Mouse (Mus musculus): Measurements from ENCODE around the gene Nphp3. TPM values are rescaled to one million over a fixed set of nuclear protein-coding genes. Genes with fewer than 3 reads are reported as not detected.
A peak's percentile ranks its signal among the peaks of the same experiment; 100 is the strongest.

Gene Nphp3
- polyA plus RNA-seq, 1 experiment from 2014 or later, result 5.4 TPM

DNA sequence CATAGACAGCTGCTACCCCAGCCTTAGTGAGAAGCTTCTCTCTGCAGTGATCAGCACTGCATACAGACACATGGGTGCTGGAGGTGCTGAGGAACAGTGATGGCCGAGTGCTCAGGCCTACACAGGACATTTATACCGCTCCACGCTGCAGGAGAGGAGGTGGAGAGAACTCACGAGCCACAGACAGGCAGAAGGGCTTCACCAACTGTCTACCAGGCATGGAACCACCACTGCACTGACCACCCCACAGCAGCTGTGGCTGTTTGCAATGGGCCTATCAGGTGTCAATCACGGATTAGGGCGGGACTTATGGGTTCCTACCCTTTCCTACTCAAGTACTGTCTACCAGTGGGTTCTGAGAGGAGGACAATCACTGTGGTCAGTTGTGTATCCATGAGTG, 48.7 kb downstream of the Nphp3 start:
- peaks cover 13% of the 10 kb centered on the region for H3K36me3 ChIP-seq (ENCODE audit: control insufficient read depth, insufficient read depth, low read length)
- no peak overlapping the region for H3K4me3 ChIP-seq (ENCODE audit: low read depth, low read length)
- H3K4me1 ChIP-seq (ENCODE audit: control insufficient read depth, insufficient read depth, low read length), result no peaks in the 10 kb centered on the region
- H3K9me3 ChIP-seq (ENCODE audit: control insufficient read depth, low read length), result no peaks in the 10 kb centered on the region
- H3K9ac ChIP-seq (ENCODE audit: low read length), result no peak overlapping the region
- no peaks in the 10 kb centered on the region for H3K27me3 ChIP-seq (ENCODE audit: control insufficient read depth, insufficient read depth, low read length)
- ATAC-seq (ENCODE audit: insufficient read depth, low FRiP score, low TSS enrichment) (no peak), DNase-seq (ENCODE audit: low spot score) (no peak)
- no peak overlapping the region for H3K27ac ChIP-seq (ENCODE audit: low read depth, low read length)
- H3K4me2 ChIP-seq (ENCODE audit: low read depth), result no peak overlapping the region
- 95% methylated on average over 6 of the region's 6 CpGs for WGBS

DNA sequence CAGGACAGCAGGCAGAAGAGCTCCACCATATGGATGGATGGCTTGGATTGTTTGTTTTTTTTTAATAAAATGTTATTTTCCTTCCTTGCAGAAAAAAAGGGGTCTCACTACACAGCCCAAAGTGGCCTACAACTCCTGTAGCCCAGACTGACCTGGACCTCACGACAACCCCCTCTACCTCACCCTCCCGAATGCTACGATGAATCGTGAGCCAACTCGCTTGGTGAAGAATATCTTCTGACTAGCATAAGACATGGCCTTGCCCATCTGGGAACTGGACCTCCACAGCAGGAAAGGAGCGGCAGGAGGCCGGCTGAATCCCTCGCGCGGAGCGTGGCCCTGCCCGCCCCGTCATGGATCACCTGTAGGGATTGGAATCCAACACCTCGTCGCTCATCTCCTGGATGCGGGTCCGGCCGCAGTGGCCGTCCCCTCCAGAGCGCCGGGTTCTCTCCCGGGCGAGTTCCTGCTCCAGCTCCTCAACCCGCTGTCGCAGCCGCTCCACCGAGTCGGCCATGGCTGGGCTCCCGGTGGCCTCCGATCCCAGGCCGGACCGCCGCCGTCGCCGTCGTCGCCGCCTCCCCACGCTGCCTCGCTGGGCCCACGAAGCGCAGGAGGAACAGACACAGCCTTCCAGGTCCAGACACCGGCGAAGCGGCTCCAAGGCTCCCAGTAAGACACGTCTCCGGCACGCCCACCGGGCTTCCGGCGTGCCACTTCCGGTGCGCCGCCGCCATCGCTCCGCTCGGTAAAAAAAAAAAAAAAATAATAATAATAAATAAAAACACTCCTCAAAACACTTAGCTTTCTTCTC, 60.3 kb downstream of the Nphp3 start, which contains the start of gene Uba5:
TSS of gene Uba5 (minus strand) at position 705 of the 814 bp plus-strand sequence.
- no peaks in the 10 kb centered on the region for H3K27me3 ChIP-seq (ENCODE audit: control insufficient read depth, insufficient read depth, low read length)
- H3K4me2 ChIP-seq (ENCODE audit: low read depth), result peak within 1 kb of the TSS; percentile 77
- H3K9me3 ChIP-seq (ENCODE audit: control insufficient read depth, low read length), result no peaks in the 10 kb centered on the region
- peak within 1 kb of the TSS; percentile 57 for H3K9ac ChIP-seq (ENCODE audit: low read length)
- peaks cover 11% of the 10 kb centered on the region for H3K4me1 ChIP-seq (ENCODE audit: control insufficient read depth, insufficient read depth, low read length)
- H3K36me3 ChIP-seq (ENCODE audit: control insufficient read depth, insufficient read depth, low read length), result peaks cover 2% of the 10 kb centered on the region
- peak within 1 kb of the TSS; percentile 83 for H3K4me3 ChIP-seq (ENCODE audit: low read depth, low read length)
- no peak within 1 kb of the TSS for H3K27ac ChIP-seq (ENCODE audit: low read depth, low read length)
- ATAC-seq (ENCODE audit: insufficient read depth, low FRiP score, low TSS enrichment), result peak; percentile 84
- under 1% methylated on average over 59 of the region's 59 CpGs for WGBS
- DNase-seq (ENCODE audit: low spot score), result no peak

DNA sequence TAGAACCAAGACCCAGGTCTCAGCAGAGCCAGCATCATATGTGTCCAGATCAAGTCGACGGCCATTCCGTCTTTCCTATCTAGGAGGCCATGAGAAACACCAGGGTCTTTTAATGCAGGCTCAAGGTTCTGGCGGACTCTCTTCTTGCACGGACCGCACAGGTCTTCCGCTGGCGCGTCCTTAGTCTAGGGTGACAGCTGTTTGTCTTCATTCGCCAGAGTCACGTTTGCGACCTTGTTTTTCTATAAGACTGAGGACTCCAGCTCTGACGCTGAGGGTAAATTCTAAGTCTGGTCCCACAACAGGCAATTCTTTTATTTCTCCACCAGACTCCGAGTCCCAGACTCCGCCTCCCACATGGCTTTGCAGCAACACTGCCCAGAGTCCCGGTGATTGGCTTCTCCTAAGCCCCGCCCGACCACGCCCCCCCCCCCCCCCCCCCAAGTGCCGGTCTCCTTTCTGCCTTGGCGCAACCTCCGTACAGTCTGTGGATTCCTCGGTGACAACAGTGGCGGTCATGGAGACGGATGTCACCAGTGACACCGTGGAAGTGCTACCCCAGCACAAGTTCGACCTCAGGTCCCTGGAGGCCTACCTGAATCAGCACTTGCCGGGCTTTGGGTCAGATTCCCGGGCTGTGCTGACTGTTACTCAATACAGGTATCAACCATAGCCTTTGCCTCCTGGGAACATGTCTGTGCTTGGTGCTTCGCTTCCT, 61.1 kb downstream of the Nphp3 start, which contains the start of gene Acad11:
TSS of gene Acad11 (plus strand) at position 134 of the 718 bp plus-strand sequence.
- DNase-seq (ENCODE audit: low spot score) (peak; percentile 89), ATAC-seq (ENCODE audit: insufficient read depth, low FRiP score, low TSS enrichment) (peak; percentile 95)
- Histone ChIP-seq H3K27ac (ENCODE audit: low read depth, low read length) (no peak within 1 kb of the TSS), H3K9me3 (ENCODE audit: control insufficient read depth, low read length) (no peaks in the 10 kb centered on the region), H3K4me3 (ENCODE audit: low read depth, low read length) (peak within 1 kb of the TSS; percentile 83), H3K36me3 (ENCODE audit: control insufficient read depth, insufficient read depth, low read length) (no peaks in the 10 kb centered on the region), H3K4me1 (ENCODE audit: control insufficient read depth, insufficient read depth, low read length) (peaks cover 11% of the 10 kb centered on the region), H3K27me3 (ENCODE audit: control insufficient read depth, insufficient read depth, low read length) (no peaks in the 10 kb centered on the region), H3K4me2 (ENCODE audit: low read depth) (peak within 1 kb of the TSS; percentile 77), H3K9ac (ENCODE audit: low read length) (peak within 1 kb of the TSS; percentile 57)
- 0% methylated on average over 27 of the region's 30 CpGs for WGBS

- Histone ChIP-seq H3K27me3 (ENCODE audit: control insufficient read depth, insufficient read depth, low read length) (no peaks in the 10 kb centered on the region), H3K4me3 (ENCODE audit: low read depth, low read length) (no peak overlapping the region), H3K9ac (ENCODE audit: low read length) (no peak overlapping the region), H3K4me1 (ENCODE audit: control insufficient read depth, insufficient read depth, low read length) (peaks cover 11% of the 10 kb centered on the region), H3K4me2 (ENCODE audit: low read depth) (no peak overlapping the region), H3K9me3 (ENCODE audit: control insufficient read depth, low read length) (no peaks in the 10 kb centered on the region), H3K27ac (ENCODE audit: low read depth, low read length) (no peak overlapping the region), H3K36me3 (ENCODE audit: control insufficient read depth, insufficient read depth, low read length) (no peaks in the 10 kb centered on the region)
- no peak for ATAC-seq (ENCODE audit: insufficient read depth, low FRiP score, low TSS enrichment)
- WGBS, result 38% methylated on average over 1 of the region's 1 CpGs
- no peak for DNase-seq (ENCODE audit: low spot score)
Observed at GRCm38 (mm10) chr9:104064571-104064970, 62.2 kb downstream of the Nphp3 start.

GRCm38 (mm10) chr9:104070241-104070640, 67.9 kb downstream of the Nphp3 start:
- WGBS, result 88% methylated on average over 4 of the region's 4 CpGs
- H3K9me3 ChIP-seq (ENCODE audit: control insufficient read depth, low read length), result no peaks in the 10 kb centered on the region
- no peaks in the 10 kb centered on the region for H3K4me1 ChIP-seq (ENCODE audit: control insufficient read depth, insufficient read depth, low read length)
- H3K4me2 ChIP-seq (ENCODE audit: low read depth), result no peak overlapping the region
- no peak overlapping the region for H3K27ac ChIP-seq (ENCODE audit: low read depth, low read length)
- no peaks in the 10 kb centered on the region for H3K27me3 ChIP-seq (ENCODE audit: control insufficient read depth, insufficient read depth, low read length)
- H3K36me3 ChIP-seq (ENCODE audit: control insufficient read depth, insufficient read depth, low read length), result no peaks in the 10 kb centered on the region
- H3K4me3 ChIP-seq (ENCODE audit: low read depth, low read length), result no peak overlapping the region
- no peak overlapping the region for H3K9ac ChIP-seq (ENCODE audit: low read length)
- ATAC-seq (ENCODE audit: insufficient read depth, low FRiP score, low TSS enrichment) (no peak), DNase-seq (ENCODE audit: low spot score) (no peak)

DNA sequence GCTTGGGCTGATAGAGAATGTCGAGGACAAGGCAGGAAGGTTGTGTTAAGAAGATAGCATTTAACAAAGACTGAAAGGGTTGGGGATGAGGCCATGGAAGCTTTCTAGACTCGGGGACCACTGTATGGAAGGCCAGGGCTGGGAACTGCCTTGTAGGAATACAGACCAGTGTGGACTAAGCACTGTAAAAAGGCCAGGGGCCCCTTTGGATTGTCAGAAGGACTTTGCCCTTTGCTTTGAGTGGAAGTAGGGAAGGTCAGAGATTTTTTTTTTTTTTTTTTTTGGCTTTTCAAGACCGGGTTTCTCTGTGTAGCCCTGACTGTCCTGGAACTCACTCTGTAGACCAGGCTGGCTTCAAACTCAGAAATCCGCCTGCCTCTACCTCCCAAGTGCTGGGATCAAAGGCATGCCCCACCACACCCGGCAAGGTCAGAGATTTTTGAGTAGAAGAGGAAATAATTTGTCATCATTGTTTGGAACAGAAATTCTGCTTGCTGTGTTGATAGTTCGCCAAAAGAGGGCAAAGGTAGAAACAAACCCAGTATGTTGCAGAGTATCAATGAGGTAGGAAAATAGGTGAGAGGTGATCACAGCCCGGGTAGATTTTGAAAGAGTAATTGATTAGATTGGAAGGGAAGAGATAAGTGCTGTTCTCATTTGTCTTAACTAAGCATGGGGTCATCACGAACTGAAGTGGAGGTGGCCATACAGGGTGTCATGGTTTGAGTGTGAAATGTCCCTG, 68.7 kb downstream of the Nphp3 start:
- no peak overlapping the region for H3K27ac ChIP-seq (ENCODE audit: low read depth, low read length)
- no peaks in the 10 kb centered on the region for H3K36me3 ChIP-seq (ENCODE audit: control insufficient read depth, insufficient read depth, low read length)
- DNase-seq (ENCODE audit: low spot score) (no peak), ATAC-seq (ENCODE audit: insufficient read depth, low FRiP score, low TSS enrichment) (no peak)
- H3K9ac ChIP-seq (ENCODE audit: low read length), result no peak overlapping the region
- WGBS, result 80% methylated on average over 8 of the region's 8 CpGs
- no peaks in the 10 kb centered on the region for H3K9me3 ChIP-seq (ENCODE audit: control insufficient read depth, low read length)
- H3K27me3 ChIP-seq (ENCODE audit: control insufficient read depth, insufficient read depth, low read length), result no peaks in the 10 kb centered on the region
- no peak overlapping the region for H3K4me2 ChIP-seq (ENCODE audit: low read depth)
- no peak overlapping the region for H3K4me3 ChIP-seq (ENCODE audit: low read depth, low read length)
- no peaks in the 10 kb centered on the region for H3K4me1 ChIP-seq (ENCODE audit: control insufficient read depth, insufficient read depth, low read length)

DNA sequence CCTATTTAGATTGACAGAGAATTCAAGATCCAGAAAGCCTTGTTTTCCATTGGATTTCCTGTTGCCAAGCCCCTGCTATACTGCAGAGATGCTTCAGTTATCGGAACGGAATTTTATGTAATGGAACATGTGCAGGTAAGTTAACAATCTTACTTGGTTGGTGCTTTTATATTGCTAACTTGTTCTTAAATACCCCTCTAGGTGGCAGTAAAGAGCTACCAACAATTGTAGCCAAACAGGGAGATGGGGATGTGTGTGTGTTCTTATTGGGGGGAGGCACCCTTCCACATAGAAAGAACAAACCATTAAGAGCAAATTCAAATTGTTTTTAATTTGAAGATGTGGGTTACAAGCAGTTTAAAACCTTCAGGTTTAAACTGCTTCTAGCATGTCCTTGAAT, 73.5 kb downstream of the Nphp3 start:
- no peak overlapping the region for H3K27ac ChIP-seq (ENCODE audit: low read depth, low read length)
- no peak for ATAC-seq (ENCODE audit: insufficient read depth, low FRiP score, low TSS enrichment)
- no peaks in the 10 kb centered on the region for H3K27me3 ChIP-seq (ENCODE audit: control insufficient read depth, insufficient read depth, low read length)
- H3K4me3 ChIP-seq (ENCODE audit: low read depth, low read length), result no peak overlapping the region
- H3K9ac ChIP-seq (ENCODE audit: low read length), result no peak overlapping the region
- H3K4me2 ChIP-seq (ENCODE audit: low read depth), result no peak overlapping the region
- H3K9me3 ChIP-seq (ENCODE audit: control insufficient read depth, low read length), result no peaks in the 10 kb centered on the region
- whole genome bisulfite sequencing, result 61% methylated on average over 2 of the region's 2 CpGs
- no peaks in the 10 kb centered on the region for H3K36me3 ChIP-seq (ENCODE audit: control insufficient read depth, insufficient read depth, low read length)
- DNase-seq (ENCODE audit: low spot score), result no peak
- no peaks in the 10 kb centered on the region for H3K4me1 ChIP-seq (ENCODE audit: control insufficient read depth, insufficient read depth, low read length)

DNA sequence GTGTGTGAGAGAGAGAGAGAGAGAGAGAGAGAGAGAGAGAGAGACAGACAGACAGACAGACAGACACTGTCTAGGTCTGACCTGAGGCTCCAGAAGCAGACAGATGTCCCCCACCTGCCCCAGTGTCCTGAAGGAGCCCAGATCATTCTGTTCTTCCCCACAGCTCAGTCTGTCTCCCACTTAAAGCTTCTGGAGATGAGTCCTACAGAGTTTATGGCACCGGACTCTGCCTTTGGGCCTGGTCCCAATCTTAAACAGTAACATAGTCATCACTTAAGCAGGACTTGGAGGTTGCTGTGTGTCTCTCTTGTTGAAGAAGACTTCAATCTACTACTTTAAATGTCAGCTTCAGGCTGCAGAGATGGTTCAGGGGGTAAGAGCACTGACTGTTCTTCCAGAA, 76.4 kb downstream of the Nphp3 start:
- Histone ChIP-seq H3K9ac (ENCODE audit: low read length) (no peak overlapping the region), H3K36me3 (ENCODE audit: control insufficient read depth, insufficient read depth, low read length) (no peaks in the 10 kb centered on the region), H3K27ac (ENCODE audit: low read depth, low read length) (no peak overlapping the region), H3K27me3 (ENCODE audit: control insufficient read depth, insufficient read depth, low read length) (no peaks in the 10 kb centered on the region), H3K4me3 (ENCODE audit: low read depth, low read length) (no peak overlapping the region), H3K4me2 (ENCODE audit: low read depth) (no peak overlapping the region), H3K4me1 (ENCODE audit: control insufficient read depth, insufficient read depth, low read length) (no peaks in the 10 kb centered on the region), H3K9me3 (ENCODE audit: control insufficient read depth, low read length) (no peaks in the 10 kb centered on the region)
- 100% methylated on average over 1 of the region's 1 CpGs for WGBS
- no peak for ATAC-seq (ENCODE audit: insufficient read depth, low FRiP score, low TSS enrichment)
- DNase-seq (ENCODE audit: low spot score), result no peak
